Mouse (Mus musculus) liver, embryonic 15.5 days (tissue): ENCODE measurements at regions not wholly inside any gene's neighbourhood (a gene's known extent, or its start where the extent isn't known, plus 50 kb on each side); places are given as distances from the start of the nearest gene placed in this dataset.

Experiments used
- ATAC-seq: fragments of 200-750 bp; cut with Nextera tagmentation; 2 replicates; pipeline ENCODE4 v1.8.0; 2017; ENCODE audit warnings: moderate number of reproducible peaks, mild to moderate bottlenecking, moderate library complexity; ENCODE audit not compliant: insufficient read depth
- H3K27ac ChIP-seq: fragments of 300-500 bp; sonication (generic); replicated peaks from 2 replicates; pipeline ENCODE4 v1.5.1; 2015; ENCODE audit warnings: mild to moderate bottlenecking, inconsistent platforms
- H3K27me3 ChIP-seq: fragments of 300-500 bp; sonication (generic); 2 replicates; pipeline ENCODE4 v1.6.1; 2015; ENCODE audit warnings: mild to moderate bottlenecking, inconsistent platforms
- H3K36me3 ChIP-seq: fragments of 300-500 bp; sonication (generic); replicated peaks from 2 replicates; pipeline ENCODE4 v1.6.1; 2015; ENCODE audit warnings: moderate library complexity, mild to moderate bottlenecking, inconsistent platforms
- H3K4me1 ChIP-seq: fragments of 300-500 bp; sonication (generic); replicated peaks from 2 replicates; pipeline ENCODE4 v1.6.1; 2015; ENCODE audit warnings: inconsistent platforms
- H3K4me2 ChIP-seq: fragments of 300-500 bp; sonication (generic); 2 replicates; pipeline ENCODE4 v1.6.1; 2015; ENCODE audit warnings: moderate library complexity, mild to moderate bottlenecking, inconsistent platforms
- H3K4me3 ChIP-seq: fragments of 300-500 bp; sonication (generic); replicated peaks from 2 replicates; pipeline ENCODE4 v1.5.1; 2015; ENCODE audit warnings: mild to moderate bottlenecking, inconsistent platforms
- H3K9ac ChIP-seq: fragments of 300-500 bp; sonication (generic); 2 replicates; pipeline ENCODE4 v1.6.1; 2015; ENCODE audit warnings: moderate library complexity, mild to moderate bottlenecking, inconsistent platforms
- H3K9me3 ChIP-seq: fragments of 300-500 bp; sonication (generic); replicated peaks from 2 replicates; pipeline ENCODE4 v1.6.1; 2016; ENCODE audit warnings: inconsistent platforms
- WGBS: fragments of 180-500 bp; shearing (Covaris S2); methylation state at CpG from one replicate; pipeline ENCODE4 v1.1.7; 2015; ENCODE audit warnings: mixed read lengths; ENCODE audit not compliant: insufficient replicate concordance; 5-methylcytosine and 5-hydroxymethylcytosine counted together

GRCm38 (mm10) chr1:128535537-128536150 is 56.4 kb downstream of the Cxcr4 start:
- ATAC-seq: no peak
- Histone ChIP-seq H3K27me3 (no peaks in the 10 kb centered on the region), H3K4me1 (no peaks in the 10 kb centered on the region), H3K4me2 (no peak overlapping the region), H3K36me3 (no peaks in the 10 kb centered on the region), H3K27ac (no peak overlapping the region), H3K9ac (no peak overlapping the region), H3K4me3 (no peak overlapping the region), H3K9me3 (no peaks in the 10 kb centered on the region)
- 57% methylated on average over 10 of the region's 10 CpGs for WGBS

- 18% methylated on average over 4 of the region's 4 CpGs for WGBS
- no peaks in the 10 kb centered on the region for H3K36me3 ChIP-seq
- H3K4me3 ChIP-seq: no peak overlapping the region
- no peak for ATAC-seq
- H3K4me2 ChIP-seq: no peak overlapping the region
- H3K9me3 ChIP-seq: no peaks in the 10 kb centered on the region
- H3K27ac ChIP-seq: no peak overlapping the region
- no peak overlapping the region for H3K9ac ChIP-seq
- no peaks in the 10 kb centered on the region for H3K4me1 ChIP-seq
- no peaks in the 10 kb centered on the region for H3K27me3 ChIP-seq
Measured at GRCm38 (mm10) chr1:128532632-128533031, 59.5 kb downstream of the Cxcr4 start.

- Histone ChIP-seq H3K9me3 (no peaks in the 10 kb centered on the region), H3K36me3 (no peaks in the 10 kb centered on the region), H3K4me1 (no peaks in the 10 kb centered on the region), H3K4me3 (no peak overlapping the region), H3K27ac (no peak overlapping the region), H3K9ac (no peak overlapping the region), H3K4me2 (no peak overlapping the region), H3K27me3 (no peaks in the 10 kb centered on the region)
- no peak for ATAC-seq
- WGBS: 54% methylated on average over 4 of the region's 4 CpGs
Measured at GRCm38 (mm10) chr1:128529808-128530545, 62.1 kb downstream of the Cxcr4 start.

GRCm38 (mm10) chr1:128519234-128519633 is 72.9 kb downstream of the Cxcr4 start:
- ATAC-seq: no peak
- no peaks in the 10 kb centered on the region for H3K27me3 ChIP-seq
- H3K36me3 ChIP-seq: no peaks in the 10 kb centered on the region
- H3K4me3 ChIP-seq: no peak overlapping the region
- no peak overlapping the region for H3K4me2 ChIP-seq
- no peaks in the 10 kb centered on the region for H3K4me1 ChIP-seq
- 67% methylated on average over 4 of the region's 4 CpGs for WGBS
- H3K9me3 ChIP-seq: no peaks in the 10 kb centered on the region
- H3K27ac ChIP-seq: no peak overlapping the region
- H3K9ac ChIP-seq: no peak overlapping the region

GRCm38 (mm10) chr1:128518514-128518913 is 73.6 kb downstream of the Cxcr4 start:
- H3K27me3 ChIP-seq: no peaks in the 10 kb centered on the region
- ATAC-seq: no peak
- H3K4me3 ChIP-seq: no peak overlapping the region
- no peaks in the 10 kb centered on the region for H3K9me3 ChIP-seq
- H3K9ac ChIP-seq: no peak overlapping the region
- no peaks in the 10 kb centered on the region for H3K4me1 ChIP-seq
- WGBS: 83% methylated on average over 5 of the region's 5 CpGs
- no peak overlapping the region for H3K27ac ChIP-seq
- H3K4me2 ChIP-seq: no peak overlapping the region
- no peaks in the 10 kb centered on the region for H3K36me3 ChIP-seq

GRCm38 (mm10) chr1:128517351-128517750 is 74.7 kb downstream of the Cxcr4 start:
- H3K9me3 ChIP-seq: no peaks in the 10 kb centered on the region
- H3K4me1 ChIP-seq: no peaks in the 10 kb centered on the region
- no peak overlapping the region for H3K4me3 ChIP-seq
- no peaks in the 10 kb centered on the region for H3K36me3 ChIP-seq
- no peak for ATAC-seq
- H3K9ac ChIP-seq: no peak overlapping the region
- H3K27me3 ChIP-seq: no peaks in the 10 kb centered on the region
- H3K27ac ChIP-seq: no peak overlapping the region
- no peak overlapping the region for H3K4me2 ChIP-seq
- WGBS: 53% methylated on average over 1 of the region's 1 CpGs

- 51% methylated on average over 1 of the region's 1 CpGs for WGBS
Measured at GRCm38 (mm10) chr1:128514327-128514726, 77.8 kb downstream of the Cxcr4 start.

GRCm38 (mm10) chr1:128513911-128514310 is 78.2 kb downstream of the Cxcr4 start:
- Histone ChIP-seq H3K9me3 (no peaks in the 10 kb centered on the region), H3K4me1 (no peaks in the 10 kb centered on the region), H3K9ac (no peak overlapping the region), H3K4me2 (no peak overlapping the region), H3K27me3 (no peaks in the 10 kb centered on the region), H3K4me3 (no peak overlapping the region), H3K27ac (no peak overlapping the region), H3K36me3 (no peaks in the 10 kb centered on the region)
- no peak for ATAC-seq
- 67% methylated on average over 2 of the region's 2 CpGs for WGBS

More at GRCm38 (mm10) chr1:128514327-128514726, 77.8 kb downstream of the Cxcr4 start:
- Histone ChIP-seq H3K36me3 (no peaks in the 10 kb centered on the region), H3K4me2 (no peak overlapping the region), H3K9ac (no peak overlapping the region), H3K9me3 (no peaks in the 10 kb centered on the region), H3K27me3 (no peaks in the 10 kb centered on the region), H3K4me1 (no peaks in the 10 kb centered on the region), H3K4me3 (no peak overlapping the region), H3K27ac (no peak overlapping the region)
- ATAC-seq: no peak

GRCm38 (mm10) chr1:128513153-128513552 is 78.9 kb downstream of the Cxcr4 start:
- ATAC-seq: no peak
- H3K9me3 ChIP-seq: no peaks in the 10 kb centered on the region
- no peak overlapping the region for H3K4me3 ChIP-seq
- H3K4me2 ChIP-seq: no peak overlapping the region
- no peaks in the 10 kb centered on the region for H3K4me1 ChIP-seq
- H3K9ac ChIP-seq: no peak overlapping the region
- H3K36me3 ChIP-seq: no peaks in the 10 kb centered on the region
- 55% methylated on average over 4 of the region's 4 CpGs for WGBS
- no peak overlapping the region for H3K27ac ChIP-seq
- H3K27me3 ChIP-seq: no peaks in the 10 kb centered on the region

- Histone ChIP-seq H3K36me3 (no peaks in the 10 kb centered on the region), H3K4me3 (no peak overlapping the region), H3K27ac (no peak overlapping the region), H3K9me3 (no peaks in the 10 kb centered on the region), H3K27me3 (no peaks in the 10 kb centered on the region), H3K4me1 (peaks cover 4% of the 10 kb centered on the region; the same call in 1 of the 2 replicates), H3K4me2 (no peak overlapping the region), H3K9ac (no peak overlapping the region)
- ATAC-seq: no peak
- WGBS: 63% methylated on average over 2 of the region's 2 CpGs
Measured at GRCm38 (mm10) chr1:128508816-128509461, 83.2 kb downstream of the Cxcr4 start.

GRCm38 (mm10) chr1:128506551-128507313 is 85.4 kb downstream of the Cxcr4 start:
- no peak overlapping the region for H3K9ac ChIP-seq
- H3K9me3 ChIP-seq: no peaks in the 10 kb centered on the region
- H3K27ac ChIP-seq: no peak overlapping the region
- H3K27me3 ChIP-seq: no peaks in the 10 kb centered on the region
- no peak for ATAC-seq
- H3K4me1 ChIP-seq: peaks cover 4% of the 10 kb centered on the region; the same call in 1 of the 2 replicates
- H3K4me2 ChIP-seq: no peak overlapping the region
- WGBS: 15% methylated on average over 4 of the region's 4 CpGs
- H3K36me3 ChIP-seq: no peaks in the 10 kb centered on the region
- no peak overlapping the region for H3K4me3 ChIP-seq
